Mouse (Mus musculus) gastrocnemius, adult 8-10 months (tissue): ENCODE data around the gene Rassf3. TPM values are rescaled to one million over a fixed set of nuclear protein-coding genes. Genes with fewer than 3 reads are reported as not detected.

ENCODE experiments used
- DNase-seq, 2 experiments: peaks; one replicate each; pipeline ENCODE4 v3.0.0; 2022; ENCODE audit warnings: low spot score in 2 of 2
- total RNA-seq, 4 experiments: library from RNA; stranded (reverse); gene quantifications; 2 replicates each; pipeline ENCODE4 v1.2.4; 2022

Rassf3 gene
- total RNA-seq, 4 experiments from 2014 or later: 23.3 to 43.2 (median 31.1) TPM

GRCm38 (mm10) chr10:121492608-121493315, 16.6 kb upstream of the Rassf3 start:
- no peak for DNase-seq

GRCm38 (mm10) chr10:121489941-121490340, 13.8 kb upstream of the Rassf3 start:
- DNase-seq: no peak

- no peak for DNase-seq
Measured at GRCm38 (mm10) chr10:121488623-121489299, 12.6 kb upstream of the Rassf3 start.

GRCm38 (mm10) chr10:121487716-121488115, 11.6 kb upstream of the Rassf3 start:
- DNase-seq: no peak

- DNase-seq: no peak
Measured at GRCm38 (mm10) chr10:121486350-121486749, 10.2 kb upstream of the Rassf3 start.

- no peak for DNase-seq
Measured at GRCm38 (mm10) chr10:121483364-121483763, 7.2 kb upstream of the Rassf3 start.

GRCm38 (mm10) chr10:121481141-121481540, 5.0 kb upstream of the Rassf3 start:
- no peak for DNase-seq

GRCm38 (mm10) chr10:121479987-121480386, 3.8 kb upstream of the Rassf3 start:
- no peak for DNase-seq

- no peak for DNase-seq
Measured at GRCm38 (mm10) chr10:121477433-121477832, 1.3 kb upstream of the Rassf3 start.

GRCm38 (mm10) chr10:121476968-121477337, 806 bp upstream of the Rassf3 start:
- no peak for DNase-seq

- DNase-seq: peak; percentile 5 to 48
Measured at GRCm38 (mm10) chr10:121475672-121476146, 438 bp downstream of the Rassf3 start.

- peak in 1 of 2 experiments; percentile 6 for DNase-seq
Measured at GRCm38 (mm10) chr10:121475101-121475671, 961 bp downstream of the Rassf3 start.

GRCm38 (mm10) chr10:121474288-121474687, 1.9 kb downstream of the Rassf3 start:
- no peak for DNase-seq

- DNase-seq: no peak
Measured at GRCm38 (mm10) chr10:121473723-121474215, 2.4 kb downstream of the Rassf3 start.

GRCm38 (mm10) chr10:121472593-121473217, 3.4 kb downstream of the Rassf3 start:
- DNase-seq: no peak

- no peak for DNase-seq
Measured at GRCm38 (mm10) chr10:121471570-121472197, 4.5 kb downstream of the Rassf3 start.

- no peak for DNase-seq
Measured at GRCm38 (mm10) chr10:121469625-121470024, 6.5 kb downstream of the Rassf3 start.

- DNase-seq: no peak
Measured at GRCm38 (mm10) chr10:121468985-121469384, 7.2 kb downstream of the Rassf3 start.

GRCm38 (mm10) chr10:121468261-121468660, 7.9 kb downstream of the Rassf3 start:
- no peak for DNase-seq

GRCm38 (mm10) chr10:121467792-121468191, 8.4 kb downstream of the Rassf3 start:
- no peak for DNase-seq

GRCm38 (mm10) chr10:121467016-121467415, 9.1 kb downstream of the Rassf3 start:
- no peak for DNase-seq
